Mouse (Mus musculus): ENCODE results near the gene Atp6v1c2. TPM values are rescaled to one million over a fixed set of nuclear protein-coding genes. Genes with fewer than 3 reads are reported as not detected.
A peak's percentile ranks its signal among the peaks of the same experiment; 100 is the strongest.

Atp6v1c2 gene
- total RNA-seq (2021): 1 to 10 TPM; 1.5 to 2.2 TPM
- long read RNA-seq, experiment 1: 0 reads
- long read RNA-seq, experiment 2: 0 reads

GRCm38 (mm10) chr12:17329259-17329658 lies at the start of gene Atp6v1c2:
Atp6v1c2 (minus strand) TSS chr12:17329359.
- DNase-seq: no peak

GRCm38 (mm10) chr12:17376521-17376920 lies 47.4 kb upstream of the Atp6v1c2 start:
- no peak for DNase-seq

DNA sequence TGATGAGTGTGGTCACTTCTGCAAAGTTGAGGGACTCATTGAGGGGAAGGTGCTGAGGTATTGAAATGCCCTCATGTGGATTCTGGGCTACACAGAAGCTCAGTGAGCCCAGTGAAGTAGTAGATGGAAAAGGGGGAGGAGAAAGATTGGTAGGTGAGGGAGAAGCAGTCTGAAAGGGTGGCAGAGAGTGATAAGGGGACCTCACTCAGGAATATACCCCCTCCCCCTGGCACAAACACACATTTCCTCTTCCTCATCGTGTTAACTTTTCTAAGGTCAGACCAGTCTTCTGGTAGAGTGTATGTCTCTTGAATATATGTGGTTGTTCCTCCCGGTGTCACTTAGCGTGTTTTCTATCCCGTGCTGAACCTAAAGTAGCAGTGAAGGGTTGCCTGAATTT lies 46.1 kb upstream of the Atp6v1c2 start:
- no peak for DNase-seq

DNA sequence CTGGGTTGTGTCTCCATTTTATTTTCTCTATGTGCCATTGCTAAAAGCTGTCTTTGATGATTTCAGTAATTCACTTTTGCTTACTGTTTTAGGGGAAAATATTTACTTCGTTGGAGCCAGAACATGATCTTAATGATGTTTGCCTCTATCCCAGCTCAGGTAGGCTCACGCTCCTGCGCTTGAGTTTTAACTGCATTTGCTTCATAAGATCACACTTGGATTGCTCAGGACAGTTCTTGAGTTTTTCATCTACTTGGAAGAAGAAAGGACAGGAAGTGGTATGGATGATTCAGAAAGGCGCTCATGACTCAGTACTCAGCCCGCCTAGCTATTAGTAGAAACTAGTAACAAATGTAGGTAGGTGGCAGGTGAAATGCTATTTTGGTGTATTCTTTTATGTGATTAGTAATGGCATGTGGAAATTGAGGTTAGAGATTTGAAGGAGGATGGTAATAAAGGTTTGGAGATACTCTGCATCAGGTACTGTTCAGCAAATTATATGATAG lies 44.4 kb upstream of the Atp6v1c2 start:
- DNase-seq: no peak

GRCm38 (mm10) chr12:17372696-17373095 lies 43.5 kb upstream of the Atp6v1c2 start:
- no peak for DNase-seq

GRCm38 (mm10) chr12:17371589-17372235 lies 42.6 kb upstream of the Atp6v1c2 start:
- no peak for DNase-seq

DNA sequence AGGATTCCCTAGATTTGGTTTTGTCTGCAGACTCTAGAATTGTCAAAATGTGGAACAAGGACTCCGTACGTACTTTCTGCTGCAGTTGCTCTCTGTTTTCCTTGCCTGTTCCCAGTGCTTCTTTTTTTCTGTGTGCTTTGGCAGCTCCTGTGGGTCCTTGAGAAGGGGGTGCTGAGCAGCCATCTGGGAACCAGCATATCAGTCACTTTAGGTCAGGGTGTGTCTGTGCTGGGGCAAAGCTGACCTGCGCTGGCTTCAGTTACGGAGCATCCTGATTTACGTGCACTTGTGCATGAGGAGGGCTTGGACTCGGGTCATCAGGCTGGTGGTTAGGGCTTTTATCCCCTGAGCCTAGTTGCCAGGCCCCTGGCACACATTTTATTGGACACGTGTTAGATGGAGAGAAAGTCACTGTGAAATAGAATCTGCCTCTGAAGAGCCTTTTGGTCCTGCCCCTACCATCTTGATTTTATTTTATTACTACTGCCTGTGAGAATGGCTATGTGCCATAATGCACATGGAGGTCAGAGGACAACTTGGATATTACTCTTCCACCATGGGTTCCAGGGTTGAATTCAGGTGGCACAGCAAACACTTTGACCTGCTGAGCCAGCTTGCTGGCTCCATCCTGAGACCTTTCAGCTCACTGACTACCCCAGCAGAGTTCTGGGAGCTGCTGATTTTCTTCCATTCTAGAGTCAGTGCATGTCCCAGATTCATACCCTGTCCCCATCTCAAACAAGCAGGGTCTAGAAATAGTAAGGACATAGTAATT lies 40.6 kb upstream of the Atp6v1c2 start:
- DNase-seq: peak; percentile 44 to 47

DNA sequence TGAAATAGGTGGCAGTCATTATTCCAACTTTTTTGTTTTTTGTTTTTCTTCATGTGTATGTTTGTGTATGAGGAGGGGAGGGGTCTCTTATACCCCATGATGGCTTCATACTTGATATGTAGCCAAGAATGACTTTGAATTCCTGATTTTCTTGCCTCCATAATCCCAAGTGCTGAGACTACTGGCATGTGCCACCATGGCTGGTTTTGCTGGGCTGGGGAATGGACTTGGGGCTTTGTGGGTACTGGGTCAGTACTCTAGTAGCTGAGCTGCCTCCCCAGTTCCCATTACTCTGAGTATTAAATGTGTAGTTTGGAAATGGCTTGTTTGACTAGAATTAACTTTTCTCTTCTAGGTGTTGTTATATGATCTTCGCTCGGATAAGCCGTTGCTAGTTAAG lies 40.0 kb upstream of the Atp6v1c2 start:
- DNase-seq: no peak

GRCm38 (mm10) chr12:17366981-17367380 lies 37.8 kb upstream of the Atp6v1c2 start:
- peak; percentile 82 to 88 for DNase-seq

DNA sequence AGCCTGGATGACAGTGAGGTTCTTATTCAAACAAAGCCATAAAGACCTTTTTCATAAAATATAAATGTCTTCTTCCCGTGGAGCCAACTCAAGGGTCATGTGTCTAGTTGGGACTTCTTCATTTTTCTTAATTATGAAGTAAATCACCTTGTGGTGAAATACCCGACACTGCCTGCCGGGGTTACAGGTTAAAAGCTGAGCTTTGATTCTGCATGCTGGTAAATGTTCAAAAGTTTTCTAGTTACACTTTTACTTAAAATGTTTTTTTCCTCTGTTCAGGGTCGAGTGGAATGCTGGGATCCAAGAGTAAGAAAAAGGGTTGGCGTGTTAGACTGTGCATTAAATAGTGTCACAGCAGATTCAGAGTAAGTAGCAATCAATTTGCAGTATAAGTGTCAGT lies 33.2 kb upstream of the Atp6v1c2 start:
- no peak for DNase-seq

- no peak for DNase-seq
These were observed 31.5 kb upstream of the Atp6v1c2 start for GRCm38 (mm10) chr12:17360650-17361049.

- DNase-seq: no peak
These were observed 30.9 kb upstream of the Atp6v1c2 start for GRCm38 (mm10) chr12:17360104-17360503.

DNA sequence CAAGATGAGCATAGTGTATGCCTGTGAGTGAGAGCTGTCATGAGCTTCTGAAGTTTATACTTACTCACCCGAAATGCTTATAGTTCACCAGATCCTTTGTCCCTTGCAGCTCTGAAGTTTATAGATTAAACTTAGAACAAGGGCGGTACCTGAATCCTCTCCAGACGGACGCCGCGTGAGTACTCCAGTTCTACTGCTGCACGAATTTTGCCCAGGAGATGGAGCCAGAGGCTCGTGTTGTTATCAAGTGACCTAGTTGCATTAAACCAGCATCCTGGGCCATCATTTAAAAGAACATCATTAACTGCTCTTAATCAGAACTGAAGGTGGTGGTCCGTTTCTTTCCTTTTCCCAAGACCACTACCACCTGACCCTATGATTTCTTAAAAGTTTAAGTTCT lies 29.8 kb upstream of the Atp6v1c2 start:
- DNase-seq: peak in 1 of 2 experiments; percentile 18

DNA sequence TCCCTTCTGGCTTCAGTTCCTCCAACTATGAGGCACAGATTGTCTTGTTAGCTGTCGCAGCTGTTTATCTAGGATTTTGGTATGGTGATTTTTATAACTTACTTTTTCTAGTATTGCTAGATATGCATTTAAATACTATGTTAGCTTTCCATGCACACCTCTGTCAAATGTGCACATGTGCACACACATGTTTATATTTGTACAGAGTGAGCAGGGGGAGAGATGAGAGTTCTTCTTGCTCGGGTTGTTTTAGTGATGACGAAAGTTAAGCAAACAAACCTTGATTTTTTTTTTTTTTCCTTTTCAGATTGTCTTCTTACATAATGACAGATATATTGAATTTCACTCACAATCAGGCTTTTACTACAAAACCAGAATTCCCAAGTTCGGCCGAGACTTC lies 28.6 kb upstream of the Atp6v1c2 start:
- DNase-seq: no peak

DNA sequence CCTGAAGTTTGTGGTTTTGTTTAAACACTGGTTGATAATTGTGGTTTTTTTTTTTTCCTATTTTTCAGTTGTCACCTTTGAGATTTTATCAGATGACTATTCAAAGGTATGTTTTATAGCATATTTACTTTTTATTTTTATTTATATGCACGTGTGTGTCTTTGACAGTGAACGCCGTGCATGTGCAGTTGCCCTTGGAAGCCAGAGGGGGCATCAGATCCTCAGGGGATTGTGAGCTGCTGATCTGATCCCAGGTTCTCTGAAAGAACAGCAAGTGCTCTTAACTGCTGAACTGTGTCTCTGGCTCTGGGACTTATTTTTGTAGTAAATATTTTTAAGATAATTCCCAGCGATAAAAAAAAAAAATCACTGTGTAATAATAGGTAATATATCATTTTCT lies 27.7 kb upstream of the Atp6v1c2 start:
- no peak for DNase-seq

DNA sequence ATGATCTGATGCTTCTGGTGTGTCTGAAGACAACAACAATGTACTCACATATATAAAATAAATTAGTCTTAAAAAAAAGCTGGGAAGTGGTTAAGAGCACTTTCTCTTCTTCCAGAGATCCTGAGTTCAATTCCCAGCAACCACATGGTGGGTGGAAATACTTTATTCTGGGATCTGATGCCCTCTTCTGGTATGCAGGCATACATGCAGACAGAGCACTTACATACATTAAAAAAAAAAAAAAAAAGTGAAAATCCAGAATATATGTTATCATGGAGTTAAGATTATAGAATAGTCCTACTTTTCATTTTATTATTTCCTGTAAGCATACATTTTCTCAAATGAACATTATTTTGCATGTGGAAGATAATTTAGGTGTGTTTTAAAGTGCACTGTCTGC lies 20.9 kb upstream of the Atp6v1c2 start:
- no peak for DNase-seq

- DNase-seq: peak; percentile 92 to 93
These were observed 19.2 kb upstream of the Atp6v1c2 start, which contains the start of gene Nol10 for GRCm38 (mm10) chr12:17348048-17349036. Nol10 (plus strand) TSS chr12:17348458.

DNA sequence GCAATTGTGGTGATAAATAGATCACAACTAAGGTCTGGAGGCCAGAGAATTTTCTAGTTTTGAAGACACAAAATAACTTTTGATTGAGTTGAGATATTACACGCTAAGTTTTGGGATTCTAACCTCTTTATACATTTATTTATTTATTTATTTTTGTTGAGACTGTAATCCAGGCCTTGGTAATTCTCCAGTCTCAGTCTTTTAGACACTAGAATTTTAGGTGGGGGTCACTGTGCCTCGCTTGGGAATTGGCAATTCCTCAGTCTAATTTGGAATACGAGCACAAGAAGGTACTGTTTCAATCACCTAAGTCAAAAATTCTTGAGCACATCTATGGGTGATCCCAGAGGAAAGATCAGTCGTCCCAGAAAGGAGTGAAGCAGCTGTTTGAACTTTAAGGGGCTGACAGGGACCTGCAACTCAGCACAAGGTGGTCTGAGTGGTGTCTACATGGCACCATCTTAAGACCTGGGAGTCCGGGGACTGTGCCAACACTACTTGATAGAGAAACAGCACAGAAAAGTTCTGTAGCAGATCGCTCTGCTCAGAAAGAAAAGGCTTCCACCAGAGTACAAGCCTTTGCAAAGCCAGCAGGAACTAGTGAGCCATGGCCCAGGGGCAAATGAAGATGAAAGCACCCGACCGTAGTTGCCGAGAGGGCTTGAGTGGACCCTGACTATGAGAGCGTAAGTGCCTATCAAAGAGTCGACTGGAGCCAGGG lies 18.3 kb upstream of the Atp6v1c2 start:
- DNase-seq: peak in 1 of 2 experiments; percentile 7

DNA sequence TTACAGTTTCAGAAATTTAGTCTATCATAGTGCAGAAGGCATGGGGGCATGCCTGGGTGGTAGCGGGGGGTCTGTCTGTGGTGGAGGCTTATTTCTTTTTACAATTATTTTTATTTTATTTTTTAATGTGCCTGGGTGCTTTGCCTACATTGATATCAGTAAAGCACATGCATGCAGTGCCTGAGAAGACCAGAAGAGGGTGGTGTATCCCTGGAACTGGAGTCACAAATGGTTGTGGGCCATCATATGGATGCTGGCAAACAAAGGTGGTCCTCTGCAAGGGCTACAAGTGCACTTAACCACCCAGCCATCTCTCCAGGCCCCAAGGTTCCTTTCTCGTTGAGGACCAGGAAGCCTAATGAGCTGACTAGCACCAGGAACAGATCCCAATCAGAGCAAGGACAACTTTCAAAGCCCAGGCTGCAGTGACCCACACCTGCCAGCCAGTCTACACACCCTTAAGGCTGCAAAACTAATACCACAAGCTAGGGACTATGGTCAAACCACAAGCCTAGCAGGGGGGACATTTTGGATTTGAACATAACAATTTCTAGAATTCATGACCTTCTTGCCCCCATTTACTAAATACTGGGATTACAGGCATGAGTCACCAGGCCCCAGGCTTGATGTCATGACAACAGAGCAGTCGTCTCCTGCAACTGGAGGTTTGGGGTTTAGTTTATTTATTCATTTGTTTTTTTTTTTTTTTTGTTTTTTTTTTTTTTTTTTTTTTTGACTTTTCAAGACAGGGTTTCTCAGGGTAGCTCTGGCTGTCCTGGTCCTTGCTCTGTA lies 10.2 kb upstream of the Atp6v1c2 start:
- no peak for DNase-seq

DNA sequence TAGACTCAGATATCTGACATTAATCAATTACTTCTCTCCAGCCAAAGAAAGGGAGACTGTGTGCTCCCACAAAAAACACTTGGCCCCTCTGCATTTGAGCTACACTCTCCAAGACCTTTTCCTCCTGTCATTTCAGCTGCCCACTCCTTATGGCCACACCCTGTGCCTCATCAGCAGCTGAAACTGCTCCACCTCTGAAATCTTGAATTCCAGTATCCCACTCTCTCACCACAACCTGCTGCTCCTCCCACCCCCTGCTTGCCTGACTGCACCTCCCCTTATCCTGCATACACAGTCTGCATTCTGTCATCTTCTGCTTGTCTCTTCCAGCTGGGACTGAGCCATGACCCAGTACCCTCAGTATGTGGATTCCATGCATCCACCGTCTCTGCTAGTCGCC lies 9.2 kb upstream of the Atp6v1c2 start:
- no peak for DNase-seq

DNA sequence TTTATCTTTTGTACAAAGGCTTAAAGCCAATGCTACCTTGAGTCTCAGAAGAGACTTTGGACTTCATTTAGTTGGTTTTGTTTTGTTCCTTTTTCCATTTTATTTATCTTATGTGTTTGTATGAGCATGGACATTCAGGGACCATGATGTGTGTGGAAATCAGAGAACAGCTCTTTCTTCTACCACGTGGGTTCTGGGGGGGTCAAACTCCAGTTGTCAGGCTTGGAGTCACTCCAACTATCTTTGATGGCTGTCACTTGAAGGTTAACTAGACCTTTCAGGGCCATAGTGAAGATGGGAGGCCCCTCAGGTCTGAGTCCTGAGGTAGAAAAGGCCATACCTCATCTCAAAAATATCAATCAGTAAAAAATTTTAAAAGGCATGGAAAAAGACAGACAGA lies 4.3 kb upstream of the Atp6v1c2 start:
- DNase-seq: no peak
